Mouse (Mus musculus): Measurements from ENCODE around the gene Lhx3. TPM values are rescaled to one million over a fixed set of nuclear protein-coding genes. Genes with fewer than 3 reads are reported as not detected.

Gene Lhx3
- polyA plus RNA-seq, 1 experiment = 0.20 TPM

DNA sequence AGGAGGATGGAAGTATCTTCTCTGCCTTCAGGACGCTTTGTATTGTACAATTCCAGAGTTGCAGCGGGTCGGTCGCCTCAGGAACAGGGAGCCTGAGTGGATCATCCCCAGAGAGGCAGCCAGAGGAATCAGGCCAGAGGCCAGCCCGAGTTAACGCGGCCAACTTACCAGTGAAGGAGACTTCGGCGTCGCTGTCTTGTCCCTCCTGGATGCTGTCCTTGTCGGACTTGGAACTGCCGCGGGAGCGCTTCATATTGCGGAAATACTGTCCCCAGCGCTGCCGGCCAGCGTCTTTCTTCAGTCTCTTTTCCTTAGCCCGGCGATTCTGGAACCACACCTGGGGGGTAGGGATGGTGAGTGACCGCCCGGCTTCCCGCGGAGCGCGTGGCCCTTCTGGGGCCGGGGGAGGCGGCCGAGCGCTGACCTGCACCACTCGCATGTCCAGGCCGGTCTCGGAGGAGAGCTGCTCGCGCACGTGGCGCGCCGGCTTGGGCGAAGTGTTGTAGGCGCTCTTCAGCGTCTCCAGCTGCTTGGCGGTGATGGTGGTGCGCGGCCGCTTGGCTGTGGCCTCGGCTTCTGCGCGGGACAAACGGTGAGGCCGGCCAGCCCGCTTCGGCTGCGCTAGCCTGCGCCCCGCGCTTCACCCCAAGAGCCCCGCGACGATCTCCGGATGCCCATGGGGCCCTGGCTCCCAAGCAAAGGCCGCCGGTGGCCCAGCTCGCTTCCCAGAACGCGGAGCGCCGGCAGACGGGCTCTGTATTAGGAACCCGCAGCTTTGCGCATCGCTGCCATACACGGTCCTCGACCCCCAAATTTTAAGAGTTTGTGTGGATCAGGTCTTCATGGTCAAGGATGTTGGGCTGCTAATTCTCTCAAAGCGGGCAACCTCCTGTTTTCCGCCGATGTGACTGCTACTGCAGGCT lies 5.9 kb downstream of the Lhx3 start:
- Histone ChIP-seq H3K27me3 (ENCODE audit: control insufficient read depth, insufficient read depth, low read length) (no peaks in the 10 kb centered on the region), H3K27ac (ENCODE audit: control insufficient read depth, insufficient read depth, low read depth, low read length) (no peak overlapping the region), H3K4me3 (ENCODE audit: control insufficient read depth, low read depth, low read length) (no peak overlapping the region), H3K36me3 (ENCODE audit: control insufficient read depth, insufficient read depth, low read length) (no peaks in the 10 kb centered on the region), H3K4me1 (ENCODE audit: control insufficient read depth, insufficient read depth, low read length) (peaks cover 5% of the 10 kb centered on the region)
- no peak for TF ChIP-seq CTCF (IDR thresholded peaks at IDR 0.05; ENCODE audit: control insufficient read depth, insufficient read depth, insufficient replicate concordance, low read depth, low read length)
- TF ChIP-seq POLR2A (IDR thresholded peaks at IDR 0.05; ENCODE audit: control insufficient read depth, low read depth, low read length) = no peak

DNA sequence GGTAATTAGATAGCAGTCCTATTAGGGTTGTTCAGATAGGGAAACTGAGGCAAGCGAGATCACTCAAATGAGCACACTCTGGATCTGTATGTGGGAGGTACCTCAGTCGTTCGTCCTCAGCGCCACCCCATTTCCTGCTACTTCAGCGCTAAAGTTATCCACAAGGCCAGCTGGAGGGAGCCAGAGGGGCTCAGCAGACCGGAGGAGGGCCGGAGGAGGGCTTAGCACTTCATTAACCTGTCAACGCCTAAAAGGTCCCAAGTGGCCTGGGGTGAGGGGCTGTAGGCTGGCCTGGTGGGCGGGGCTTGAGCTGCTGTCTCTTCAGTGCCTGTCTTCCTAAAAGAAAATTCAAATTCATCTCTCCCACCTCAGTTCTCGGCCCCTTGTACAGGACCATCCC lies 9.6 kb downstream of the Lhx3 start:
- H3K27ac ChIP-seq (ENCODE audit: control insufficient read depth, insufficient read depth, low read depth, low read length) = no peak overlapping the region
- TF ChIP-seq POLR2A (IDR thresholded peaks at IDR 0.05; ENCODE audit: control insufficient read depth, low read depth, low read length) (no peak), CTCF (IDR thresholded peaks at IDR 0.05; ENCODE audit: control insufficient read depth, insufficient read depth, insufficient replicate concordance, low read depth, low read length) (no peak)
- H3K36me3 ChIP-seq (ENCODE audit: control insufficient read depth, insufficient read depth, low read length) = no peaks in the 10 kb centered on the region
- no peaks in the 10 kb centered on the region for H3K27me3 ChIP-seq (ENCODE audit: control insufficient read depth, insufficient read depth, low read length)
- peaks cover 3% of the 10 kb centered on the region; the same call in 1 of the 2 replicates for H3K4me1 ChIP-seq (ENCODE audit: control insufficient read depth, insufficient read depth, low read length)
- H3K4me3 ChIP-seq (ENCODE audit: control insufficient read depth, low read depth, low read length) = no peak overlapping the region

DNA sequence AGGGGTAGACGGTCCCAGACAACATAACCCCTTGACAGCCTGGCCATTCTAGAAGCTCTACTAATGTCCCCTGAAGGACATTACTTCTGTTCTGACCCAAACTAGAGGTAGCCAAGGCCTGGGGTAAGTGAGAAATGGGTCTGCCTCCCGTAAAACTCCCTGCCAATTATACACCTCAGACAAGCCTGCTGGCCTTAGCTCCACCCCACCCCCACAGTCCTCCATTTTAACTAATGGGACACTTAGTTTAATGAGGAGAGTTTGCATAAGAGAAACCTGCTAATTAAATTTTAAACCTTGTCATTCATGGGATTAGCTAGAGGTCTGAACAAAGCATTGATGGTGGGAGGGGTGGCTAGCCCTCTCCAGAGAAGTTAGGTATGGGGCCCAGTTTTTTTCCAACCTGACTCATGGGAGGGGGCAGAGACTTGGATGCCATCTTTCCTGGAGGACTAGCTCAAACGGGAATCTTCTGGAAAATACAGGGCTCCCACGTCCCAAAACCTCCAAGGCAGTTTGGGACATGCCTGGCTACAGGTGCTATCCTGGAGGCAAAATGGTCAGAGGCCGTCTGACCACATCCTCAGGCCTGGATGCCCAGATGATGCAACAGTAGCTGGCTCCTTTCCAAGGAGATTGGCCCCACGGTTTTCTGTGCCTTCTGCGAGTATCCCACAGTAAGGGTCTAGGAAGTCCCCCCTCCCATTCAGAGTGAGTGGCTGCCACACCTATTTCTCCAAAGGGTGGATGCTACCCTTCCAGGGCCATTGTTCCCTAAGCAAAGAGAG lies 13.3 kb downstream of the Lhx3 start:
- H3K4me3 ChIP-seq (ENCODE audit: control insufficient read depth, low read depth, low read length) = no peak overlapping the region
- H3K4me1 ChIP-seq (ENCODE audit: control insufficient read depth, insufficient read depth, low read length) = no peaks in the 10 kb centered on the region
- H3K36me3 ChIP-seq (ENCODE audit: control insufficient read depth, insufficient read depth, low read length) = no peaks in the 10 kb centered on the region
- no peak for TF ChIP-seq CTCF (IDR thresholded peaks at IDR 0.05; ENCODE audit: control insufficient read depth, insufficient read depth, insufficient replicate concordance, low read depth, low read length)
- no peak for TF ChIP-seq POLR2A (IDR thresholded peaks at IDR 0.05; ENCODE audit: control insufficient read depth, low read depth, low read length)
- H3K27ac ChIP-seq (ENCODE audit: control insufficient read depth, insufficient read depth, low read depth, low read length) = no peak overlapping the region
- H3K27me3 ChIP-seq (ENCODE audit: control insufficient read depth, insufficient read depth, low read length) = no peaks in the 10 kb centered on the region

DNA sequence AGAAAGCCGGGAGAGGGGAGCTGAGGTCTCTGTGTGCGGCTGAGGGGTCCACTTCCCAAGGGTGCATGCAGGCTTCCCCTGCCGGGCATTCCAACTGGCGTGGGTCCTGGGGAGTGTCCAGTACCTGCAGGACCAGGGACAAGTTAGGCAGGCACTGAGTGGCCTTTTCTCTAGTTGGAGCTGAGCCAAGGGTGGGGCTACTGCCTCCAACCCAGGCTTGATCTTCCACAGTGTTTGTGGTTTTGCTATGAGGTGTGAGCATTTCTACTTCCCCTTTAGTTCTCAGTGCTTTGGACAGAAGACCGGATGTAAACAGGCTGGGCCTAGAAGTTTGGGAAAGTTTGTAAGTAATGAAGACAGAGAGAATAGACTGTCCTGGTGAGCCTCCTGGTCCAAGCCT lies 19.6 kb downstream of the Lhx3 start:
- Histone ChIP-seq H3K27me3 (ENCODE audit: control insufficient read depth, insufficient read depth, low read length) (no peaks in the 10 kb centered on the region), H3K36me3 (ENCODE audit: control insufficient read depth, insufficient read depth, low read length) (no peaks in the 10 kb centered on the region), H3K27ac (ENCODE audit: control insufficient read depth, insufficient read depth, low read depth, low read length) (no peak overlapping the region), H3K4me3 (ENCODE audit: control insufficient read depth, low read depth, low read length) (no peak overlapping the region), H3K4me1 (ENCODE audit: control insufficient read depth, insufficient read depth, low read length) (no peaks in the 10 kb centered on the region)
- TF ChIP-seq POLR2A (IDR thresholded peaks at IDR 0.05; ENCODE audit: control insufficient read depth, low read depth, low read length) = no peak
- no peak for TF ChIP-seq CTCF (IDR thresholded peaks at IDR 0.05; ENCODE audit: control insufficient read depth, insufficient read depth, insufficient replicate concordance, low read depth, low read length)

DNA sequence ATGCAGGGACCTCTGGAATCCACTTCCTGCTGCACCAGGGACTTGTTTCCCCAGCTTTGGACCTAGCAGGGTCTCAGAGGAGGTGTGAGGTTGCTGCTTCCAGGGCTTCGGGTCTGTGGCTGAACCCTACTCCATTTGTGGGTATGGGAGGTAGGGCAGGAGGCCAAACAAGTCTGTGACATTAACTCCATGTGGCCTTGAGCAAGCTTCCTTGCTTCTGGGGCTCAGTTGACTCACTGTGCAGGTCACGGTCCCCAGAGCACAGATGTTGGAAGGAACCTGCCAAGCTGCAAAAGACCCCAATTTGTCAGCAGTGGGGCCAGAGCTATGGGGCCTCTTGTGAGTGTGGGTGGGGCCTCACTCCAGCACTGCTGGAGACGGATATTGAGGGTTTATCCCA lies 23.7 kb downstream of the Lhx3 start:
- TF ChIP-seq CTCF (IDR thresholded peaks at IDR 0.05; ENCODE audit: control insufficient read depth, insufficient read depth, insufficient replicate concordance, low read depth, low read length) (no peak), POLR2A (IDR thresholded peaks at IDR 0.05; ENCODE audit: control insufficient read depth, low read depth, low read length) (no peak)
- Histone ChIP-seq H3K4me3 (ENCODE audit: control insufficient read depth, low read depth, low read length) (no peak overlapping the region), H3K36me3 (ENCODE audit: control insufficient read depth, insufficient read depth, low read length) (no peaks in the 10 kb centered on the region), H3K27me3 (ENCODE audit: control insufficient read depth, insufficient read depth, low read length) (no peaks in the 10 kb centered on the region), H3K27ac (ENCODE audit: control insufficient read depth, insufficient read depth, low read depth, low read length) (no peak overlapping the region), H3K4me1 (ENCODE audit: control insufficient read depth, insufficient read depth, low read length) (no peaks in the 10 kb centered on the region)

DNA sequence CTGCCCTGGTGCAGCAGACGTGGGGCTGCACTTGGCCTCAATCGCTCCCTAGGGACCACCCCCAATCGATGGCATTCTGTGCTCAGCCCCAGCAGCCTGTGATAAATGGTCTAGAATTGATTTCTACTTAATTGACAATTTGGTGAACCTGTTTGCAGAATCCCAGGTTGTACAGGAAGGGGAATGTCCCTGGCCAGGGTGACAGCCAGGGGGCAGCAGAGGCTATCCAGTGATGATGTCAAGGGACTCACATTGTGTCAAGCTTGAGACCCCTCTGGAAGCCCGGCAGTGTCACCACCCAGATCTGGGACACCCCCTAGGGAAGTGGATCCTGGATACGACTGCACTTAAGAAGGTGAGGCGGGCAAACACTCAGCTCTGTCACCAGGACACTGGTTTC lies 25.4 kb downstream of the Lhx3 start:
- Histone ChIP-seq H3K27ac (ENCODE audit: control insufficient read depth, insufficient read depth, low read depth, low read length) (no peak overlapping the region), H3K36me3 (ENCODE audit: control insufficient read depth, insufficient read depth, low read length) (no peaks in the 10 kb centered on the region), H3K4me1 (ENCODE audit: control insufficient read depth, insufficient read depth, low read length) (no peaks in the 10 kb centered on the region), H3K27me3 (ENCODE audit: control insufficient read depth, insufficient read depth, low read length) (no peaks in the 10 kb centered on the region), H3K4me3 (ENCODE audit: control insufficient read depth, low read depth, low read length) (no peak overlapping the region)
- peak; percentile 43; the same call in 1 of the 2 replicates for TF ChIP-seq CTCF (IDR thresholded peaks at IDR 0.05; ENCODE audit: control insufficient read depth, insufficient read depth, insufficient replicate concordance, low read depth, low read length)
- TF ChIP-seq POLR2A (IDR thresholded peaks at IDR 0.05; ENCODE audit: control insufficient read depth, low read depth, low read length) = no peak

DNA sequence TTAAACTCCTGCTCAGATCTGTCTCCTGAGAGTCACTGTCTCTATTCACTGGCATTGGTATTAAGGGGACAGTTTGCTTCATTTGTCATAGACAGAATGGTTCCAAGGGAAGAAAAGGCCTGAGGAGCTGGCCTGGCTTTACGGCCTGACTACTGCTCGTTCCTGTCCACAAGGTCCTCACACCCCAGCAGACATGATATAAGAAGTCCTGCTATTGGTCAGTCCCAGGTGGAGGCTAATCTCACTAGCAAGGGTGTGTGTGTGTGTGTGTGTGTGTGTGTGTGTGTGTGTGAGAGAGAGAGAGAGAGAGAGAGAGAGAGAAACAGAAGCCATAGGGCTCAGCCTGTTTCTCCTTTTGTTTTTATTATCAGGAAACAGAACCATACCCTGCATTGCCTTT lies 30.9 kb downstream of the Lhx3 start:
- TF ChIP-seq POLR2A (IDR thresholded peaks at IDR 0.05; ENCODE audit: control insufficient read depth, low read depth, low read length) = no peak
- no peak for TF ChIP-seq CTCF (IDR thresholded peaks at IDR 0.05; ENCODE audit: control insufficient read depth, insufficient read depth, insufficient replicate concordance, low read depth, low read length)
- Histone ChIP-seq H3K4me3 (ENCODE audit: control insufficient read depth, low read depth, low read length) (no peak overlapping the region), H3K27me3 (ENCODE audit: control insufficient read depth, insufficient read depth, low read length) (no peaks in the 10 kb centered on the region), H3K4me1 (ENCODE audit: control insufficient read depth, insufficient read depth, low read length) (no peaks in the 10 kb centered on the region), H3K27ac (ENCODE audit: control insufficient read depth, insufficient read depth, low read depth, low read length) (no peak overlapping the region), H3K36me3 (ENCODE audit: control insufficient read depth, insufficient read depth, low read length) (no peaks in the 10 kb centered on the region)
